Mouse (Mus musculus) ES-CJ7 (cell line): ENCODE data around the gene Tmem178.

ENCODE experiments used
- DNase-seq: peaks from one replicate; pipeline ENCODE4 v3.0.0; 2011; ENCODE audit warnings: low read depth, low spot score

Tmem178 gene

GRCm38 (mm10) chr17:80944530-80945198 lies at the start of gene Tmem178:
Tmem178 (plus strand) TSS chr17:80944632.
- DNase-seq, result no peak

- no peak for DNase-seq
Observed at GRCm38 (mm10) chr17:80896481-80896880, 48.0 kb upstream of the Tmem178 start.

DNA sequence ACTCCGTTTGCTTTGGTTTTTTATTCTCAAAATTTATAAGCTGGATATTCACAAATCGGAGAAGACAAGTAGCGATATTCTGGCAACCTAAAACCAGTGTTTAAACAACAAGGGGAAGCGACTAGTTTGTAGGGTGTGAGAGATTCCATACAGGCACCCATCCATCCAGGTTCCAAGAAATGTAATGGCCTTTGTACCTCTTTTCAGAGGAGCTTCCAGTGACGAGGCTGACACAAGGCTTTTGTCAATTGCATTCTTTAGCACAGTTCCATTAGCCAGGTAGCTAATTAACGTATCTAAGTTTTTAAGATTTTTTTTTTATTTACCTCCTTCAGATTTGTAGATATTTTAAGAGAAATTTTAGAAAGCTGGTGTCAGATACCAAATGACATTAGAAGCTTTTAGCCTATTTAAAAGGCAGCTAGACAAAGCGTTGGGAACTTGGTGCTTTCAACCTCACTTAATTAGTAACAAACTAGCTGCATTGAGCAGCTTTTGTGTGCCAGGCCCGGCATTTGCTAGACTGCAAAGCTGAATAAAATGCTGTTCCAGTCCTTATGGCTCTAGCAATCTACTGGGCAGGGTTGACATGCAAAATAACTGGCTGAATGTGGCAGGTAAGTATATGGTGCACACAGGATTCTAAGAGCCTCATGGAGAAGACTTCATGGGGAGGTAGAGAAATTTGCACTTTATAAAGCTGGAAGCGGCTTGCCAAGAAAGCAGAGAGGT lies 46.6 kb upstream of the Tmem178 start:
- DNase-seq, result no peak

- DNase-seq, result no peak
Observed at GRCm38 (mm10) chr17:80899513-80900199, 44.8 kb upstream of the Tmem178 start.

- DNase-seq, result no peak
Observed at GRCm38 (mm10) chr17:80900200-80900520, 44.3 kb upstream of the Tmem178 start.

DNA sequence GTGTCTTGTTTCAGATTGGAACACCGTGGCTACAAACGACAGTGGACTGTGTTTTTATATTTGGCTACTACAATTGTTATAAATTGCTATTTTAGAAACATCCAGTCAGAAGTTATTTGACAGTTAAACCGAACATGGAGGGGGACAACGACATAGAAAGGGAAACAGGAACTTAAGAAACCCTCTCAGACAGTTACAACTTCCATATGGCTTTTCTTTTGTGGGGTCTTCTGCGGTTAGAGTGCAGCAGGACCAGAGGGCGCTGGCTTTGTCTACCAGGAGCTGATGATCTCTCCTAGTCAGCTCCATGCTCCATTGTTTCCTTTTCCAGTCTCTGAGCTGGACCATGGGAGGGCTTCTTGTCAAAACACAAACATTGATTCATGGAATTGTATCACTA lies 42.5 kb upstream of the Tmem178 start:
- DNase-seq, result no peak

DNA sequence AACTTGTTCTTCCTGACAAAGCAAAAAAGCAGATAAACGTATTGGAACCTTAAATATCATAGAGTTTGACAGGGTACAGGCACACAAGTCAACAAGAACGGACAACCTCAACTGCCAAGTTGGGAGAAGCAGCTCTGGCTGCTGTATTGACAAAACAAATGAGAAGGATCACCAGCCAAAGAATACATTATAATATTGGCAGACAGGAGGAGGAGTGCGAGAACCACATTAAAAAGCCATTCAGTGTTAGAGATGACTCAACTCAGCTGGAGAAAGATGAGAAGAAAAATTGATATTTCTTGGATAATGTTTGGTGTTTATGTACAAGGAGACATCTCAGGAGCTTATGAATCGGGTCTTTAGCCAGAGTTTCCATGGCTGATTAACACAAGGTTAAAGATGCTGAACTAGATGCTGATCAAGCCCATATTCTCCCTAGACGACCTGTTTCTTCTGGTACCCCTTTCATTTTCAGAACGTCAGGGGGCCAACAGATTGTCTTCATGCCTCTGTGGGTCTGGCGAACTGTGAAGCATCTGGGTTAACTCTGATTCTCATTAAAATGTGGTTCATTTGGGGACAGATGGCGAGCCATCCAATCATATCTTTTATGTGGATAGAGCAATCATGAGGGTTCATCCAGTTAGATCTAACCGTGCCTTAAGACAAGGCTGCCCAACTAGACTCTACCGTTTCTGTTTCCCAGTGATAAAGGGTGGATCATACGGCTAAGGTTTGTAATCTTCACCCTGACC lies 41.1 kb upstream of the Tmem178 start:
- DNase-seq, result no peak

GRCm38 (mm10) chr17:80904061-80904460 lies 40.4 kb upstream of the Tmem178 start:
- DNase-seq, result no peak

- DNase-seq, result no peak
Observed at GRCm38 (mm10) chr17:80915666-80916065, 28.8 kb upstream of the Tmem178 start.

DNA sequence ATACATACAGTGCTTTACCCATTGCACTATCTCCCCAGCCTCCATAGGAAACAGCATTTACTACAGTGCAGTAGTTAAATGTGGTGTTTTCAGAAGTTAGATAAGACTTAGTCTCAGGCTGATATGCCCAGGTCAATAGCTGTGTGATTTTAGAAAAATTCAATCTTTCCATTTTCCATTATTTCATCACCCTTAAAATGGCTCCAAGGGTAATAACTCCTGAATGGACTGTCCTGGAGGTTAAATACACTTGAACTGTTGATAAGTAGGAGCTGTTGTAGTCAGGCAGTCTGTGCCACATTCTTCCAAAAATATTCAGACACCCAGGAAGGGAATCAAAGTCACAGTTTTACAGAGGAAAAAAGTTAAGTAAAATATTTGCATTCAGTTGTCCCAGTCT lies 25.2 kb upstream of the Tmem178 start:
- no peak for DNase-seq

DNA sequence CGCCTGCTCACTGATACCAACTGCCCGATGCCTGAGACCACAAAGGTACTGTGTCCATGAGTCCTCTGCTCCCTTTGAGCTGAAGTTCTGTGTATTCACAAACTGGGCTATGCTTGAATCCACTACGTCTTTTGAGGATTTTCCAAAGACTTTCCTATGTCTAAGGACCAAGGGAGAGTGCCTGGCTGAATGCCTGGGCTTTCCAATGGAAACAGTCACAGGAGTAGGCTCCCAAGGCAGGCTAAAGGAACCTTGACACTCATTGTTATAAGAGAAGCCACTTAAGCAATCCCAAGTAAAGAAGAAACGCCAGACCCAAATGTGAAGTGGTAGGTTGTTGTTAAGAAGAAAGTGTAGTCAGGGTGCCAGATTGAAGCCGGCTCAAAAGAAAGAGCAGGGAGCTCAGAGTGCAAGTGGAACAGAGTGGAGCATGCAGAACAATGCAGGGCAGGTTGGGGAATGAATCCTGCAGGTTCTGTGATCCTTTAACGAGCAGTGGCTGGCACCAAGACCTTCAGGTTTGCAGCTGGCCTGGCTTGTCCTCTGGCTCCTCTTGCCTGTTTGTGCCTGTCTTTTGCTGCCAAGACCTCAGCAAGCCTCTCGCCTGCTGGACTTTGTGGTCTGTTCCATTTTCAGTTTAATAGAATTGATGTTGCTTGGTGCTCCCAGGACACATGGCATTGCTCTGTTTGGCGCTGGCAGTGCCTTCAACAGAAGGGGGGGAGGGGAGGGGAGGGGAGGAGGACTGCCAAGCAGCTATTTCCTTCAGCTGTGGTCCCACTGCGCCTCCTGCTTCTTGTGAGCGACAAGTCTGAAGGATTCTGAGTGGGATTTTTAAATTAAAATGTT lies 22.9 kb upstream of the Tmem178 start:
- no peak for DNase-seq

- DNase-seq, result no peak
Observed at GRCm38 (mm10) chr17:80925554-80925953, 18.9 kb upstream of the Tmem178 start.

GRCm38 (mm10) chr17:80927151-80927550 lies 17.3 kb upstream of the Tmem178 start:
- DNase-seq, result no peak

GRCm38 (mm10) chr17:80932716-80933115 lies 11.7 kb upstream of the Tmem178 start:
- no peak for DNase-seq

DNA sequence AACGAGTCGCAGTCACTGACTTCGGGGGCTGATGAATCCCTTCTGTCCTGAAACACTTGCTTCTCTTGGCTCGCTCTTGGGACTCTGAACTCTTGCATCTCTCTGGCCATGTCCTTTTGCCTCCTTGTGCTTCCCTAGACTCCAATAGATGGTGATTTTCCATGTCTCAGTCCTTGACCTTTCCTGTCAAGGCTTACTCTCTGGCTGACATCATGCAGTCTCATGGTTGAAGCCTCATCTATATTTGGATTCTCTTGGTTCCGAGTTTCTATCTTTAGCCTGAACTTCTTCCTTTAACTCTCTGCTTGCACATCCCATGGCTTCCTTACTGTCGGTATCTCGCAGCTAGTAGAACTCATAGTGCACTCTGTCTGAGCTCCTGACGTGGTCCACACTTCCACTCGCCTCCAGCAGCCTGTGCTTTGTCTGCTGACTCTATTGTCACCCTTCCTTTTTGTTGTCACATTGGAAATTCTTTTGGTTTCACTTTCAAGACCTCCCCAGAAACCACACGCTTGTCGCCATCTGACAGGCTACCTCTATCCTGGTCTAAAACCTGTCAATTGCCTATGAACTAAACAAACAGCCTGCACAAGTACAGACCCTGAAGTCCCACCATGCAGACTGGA lies 10.9 kb upstream of the Tmem178 start:
- DNase-seq, result no peak

DNA sequence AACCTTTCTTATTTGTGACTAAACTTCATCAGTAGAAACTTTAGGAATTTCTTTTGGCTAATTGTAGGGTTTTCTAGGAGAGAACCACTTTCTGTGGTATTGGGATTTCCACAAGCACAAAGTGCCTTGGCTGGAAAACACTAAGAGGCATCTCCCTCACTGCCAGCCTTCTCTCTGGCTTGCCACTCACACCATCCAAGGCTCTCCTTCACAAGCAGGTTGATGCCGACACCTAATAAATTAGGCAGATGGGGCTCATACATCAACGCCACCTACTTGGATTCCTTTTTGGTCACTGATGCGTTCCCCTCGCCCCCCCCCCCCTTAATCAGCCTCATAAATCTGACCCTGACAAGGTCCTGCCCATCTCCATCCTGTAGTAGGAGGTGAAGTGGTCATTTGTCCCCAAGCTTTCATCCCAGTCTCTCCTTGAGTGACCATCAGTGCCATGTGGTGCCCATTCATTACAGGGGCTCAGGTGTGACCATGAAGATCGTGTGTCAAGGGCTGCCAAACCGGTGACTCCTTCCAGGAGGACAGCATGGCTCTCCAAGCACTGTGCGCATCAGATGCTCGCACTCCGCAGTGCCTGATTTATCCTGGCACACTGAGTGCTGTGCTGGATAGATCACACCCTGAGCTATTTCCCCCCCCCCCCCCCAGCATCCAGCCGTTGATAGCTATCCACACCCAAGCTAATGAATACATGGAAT lies 8.5 kb upstream of the Tmem178 start:
- no peak for DNase-seq

GRCm38 (mm10) chr17:80936521-80936920 lies 7.9 kb upstream of the Tmem178 start:
- DNase-seq, result no peak

- no peak for DNase-seq
Observed at GRCm38 (mm10) chr17:80939833-80940232, 4.6 kb upstream of the Tmem178 start.

- DNase-seq, result no peak
Observed at GRCm38 (mm10) chr17:80941857-80942256, 2.6 kb upstream of the Tmem178 start.
